Mouse (Mus musculus) thymus, postnatal 10 days (tissue): ENCODE measurements around the gene Kirrel3.

Experiments
- DNase-seq, 2 experiments: peaks; one replicate each; pipeline ENCODE4 v3.0.0; 2021; ENCODE audit warnings: low spot score in 2 of 2

Kirrel3 gene

GRCm38 (mm10) chr9:34689375-34689774 lies 203.7 kb downstream of the Kirrel3 start:
- no peak for DNase-seq

GRCm38 (mm10) chr9:34695646-34696045 lies 210.0 kb downstream of the Kirrel3 start:
- no peak for DNase-seq

GRCm38 (mm10) chr9:34703547-34704300 lies 218.0 kb downstream of the Kirrel3 start:
- no peak for DNase-seq

- DNase-seq = no peak
These were observed 218.7 kb downstream of the Kirrel3 start for GRCm38 (mm10) chr9:34704357-34704756.

GRCm38 (mm10) chr9:34706350-34706873 lies 220.7 kb downstream of the Kirrel3 start:
- DNase-seq = no peak

GRCm38 (mm10) chr9:34708691-34709090 lies 223.0 kb downstream of the Kirrel3 start:
- DNase-seq = no peak

- no peak for DNase-seq
These were observed 226.3 kb downstream of the Kirrel3 start for GRCm38 (mm10) chr9:34711996-34712395.

GRCm38 (mm10) chr9:34712996-34713395 lies 227.3 kb downstream of the Kirrel3 start:
- no peak for DNase-seq

GRCm38 (mm10) chr9:34713462-34713926 lies 227.8 kb downstream of the Kirrel3 start:
- DNase-seq = no peak

GRCm38 (mm10) chr9:34714996-34715619 lies 229.4 kb downstream of the Kirrel3 start:
- no peak for DNase-seq

GRCm38 (mm10) chr9:34716476-34716875 lies 230.8 kb downstream of the Kirrel3 start:
- DNase-seq = no peak

GRCm38 (mm10) chr9:34721478-34722197 lies 235.9 kb downstream of the Kirrel3 start:
- no peak for DNase-seq

- no peak for DNase-seq
These were observed 236.5 kb downstream of the Kirrel3 start for GRCm38 (mm10) chr9:34722198-34722550.

- DNase-seq = no peak
These were observed 246.8 kb downstream of the Kirrel3 start for GRCm38 (mm10) chr9:34732507-34732906.

- no peak for DNase-seq
These were observed 247.9 kb downstream of the Kirrel3 start for GRCm38 (mm10) chr9:34733579-34733978.

GRCm38 (mm10) chr9:34734991-34735390 lies 249.3 kb downstream of the Kirrel3 start:
- DNase-seq = no peak

GRCm38 (mm10) chr9:34739431-34739830 lies 253.7 kb downstream of the Kirrel3 start:
- no peak for DNase-seq

GRCm38 (mm10) chr9:34740814-34741213 lies 255.1 kb downstream of the Kirrel3 start:
- no peak for DNase-seq

- no peak for DNase-seq
These were observed 262.3 kb downstream of the Kirrel3 start for GRCm38 (mm10) chr9:34748003-34748402.

- DNase-seq = no peak
These were observed 263.5 kb downstream of the Kirrel3 start for GRCm38 (mm10) chr9:34749161-34749560.

- no peak for DNase-seq
These were observed 264.2 kb downstream of the Kirrel3 start for GRCm38 (mm10) chr9:34749877-34750276.

GRCm38 (mm10) chr9:34750887-34751286 lies 265.2 kb downstream of the Kirrel3 start:
- DNase-seq = no peak
